Mouse (Mus musculus): Measurements from ENCODE around the gene Gm20388. TPM values are rescaled to one million over a fixed set of nuclear protein-coding genes. Genes with fewer than 3 reads are reported as not detected.

The Gm20388 gene
- polyA plus RNA-seq, 1 experiment from 2014 or later, result 1.4 TPM

GRCm38 (mm10) chr8:121652774-121653323 lies 1742.2 kb downstream of the Gm20388 start, which contains the start of gene Zcchc14:
Gene Zcchc14, minus strand, starts transcription at chr8:121652901.
- WGBS (ENCODE audit: insufficient replicate concordance), result 1% methylated on average over 49 of the region's 67 CpGs
- no peaks in the 10 kb centered on the region for H3K36me3 ChIP-seq (ENCODE audit: control insufficient read depth, insufficient read depth)
- peaks cover 2% of the 10 kb centered on the region; the same call in 1 of the 2 replicates for H3K4me1 ChIP-seq (ENCODE audit: control insufficient read depth, low read depth, low read length)
- H3K4me3 ChIP-seq (ENCODE audit: low read depth, low read length), result peak within 1 kb of the TSS; percentile 59
- peak; percentile 95 for ATAC-seq (ENCODE audit: low read depth)
- H3K9ac ChIP-seq (ENCODE audit: low read depth, low read length), result peak within 1 kb of the TSS; percentile 45
- peak within 1 kb of the TSS; percentile 60 for H3K4me2 ChIP-seq (ENCODE audit: low read depth, low read length)
- no peaks in the 10 kb centered on the region for H3K9me3 ChIP-seq (replicated peaks; ENCODE audit: control insufficient read depth, low read length)
- H3K27ac ChIP-seq (ENCODE audit: low read length), result no peak within 1 kb of the TSS
- peaks cover 55% of the 10 kb centered on the region for H3K27me3 ChIP-seq (ENCODE audit: control insufficient read depth, insufficient read depth, low read depth, low read length)

DNA sequence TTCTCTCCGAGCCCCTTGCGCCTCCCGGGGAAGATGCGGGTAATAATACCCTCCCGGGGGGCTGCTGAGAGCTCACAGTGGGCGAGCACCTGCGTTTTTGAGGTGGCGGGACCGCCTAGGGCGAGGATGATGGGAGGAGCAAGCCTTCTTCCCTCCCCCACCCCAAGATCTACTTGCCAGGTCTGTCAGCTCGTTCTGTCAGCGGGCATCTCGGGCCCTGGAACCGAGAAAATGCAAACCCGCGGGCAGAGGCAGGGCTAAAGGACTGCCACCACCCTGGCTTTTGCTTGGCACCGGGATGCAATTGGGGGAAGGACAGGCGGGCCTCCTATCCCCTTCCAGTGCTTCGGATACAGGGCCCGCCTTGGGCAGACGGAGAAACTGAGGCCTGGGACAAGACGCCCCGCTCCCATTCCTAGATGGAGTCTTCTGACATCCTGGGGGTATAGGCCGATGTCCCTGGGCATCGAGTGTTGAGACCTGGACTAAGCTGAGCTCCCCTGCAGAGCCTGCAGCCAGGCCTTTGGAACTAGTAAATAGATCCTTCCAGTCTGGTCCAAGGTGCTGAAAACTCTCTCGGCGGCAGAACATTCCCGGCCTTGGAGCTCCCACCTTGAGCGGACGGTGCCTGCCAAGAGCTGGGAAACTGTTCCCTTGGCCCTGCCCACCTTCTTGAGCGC lies 1742.8 kb downstream of the Gm20388 start:
- Histone ChIP-seq H3K27me3 (ENCODE audit: control insufficient read depth, insufficient read depth, low read depth, low read length) (peaks cover 55% of the 10 kb centered on the region), H3K9ac (ENCODE audit: low read depth, low read length) (0 out of 2 replicates have a peak overlapping the region, but pooled peaks have one; percentile 8), H3K4me1 (ENCODE audit: control insufficient read depth, low read depth, low read length) (peaks cover 2% of the 10 kb centered on the region; the same call in 1 of the 2 replicates), H3K36me3 (ENCODE audit: control insufficient read depth, insufficient read depth) (no peaks in the 10 kb centered on the region), H3K4me3 (ENCODE audit: low read depth, low read length) (peak overlapping the region; percentile 49), H3K27ac (ENCODE audit: low read length) (no peak overlapping the region), H3K9me3 (replicated peaks; ENCODE audit: control insufficient read depth, low read length) (no peaks in the 10 kb centered on the region), H3K4me2 (ENCODE audit: low read depth, low read length) (peak overlapping the region; percentile 55)
- no peak for ATAC-seq (ENCODE audit: low read depth)
- 9% methylated on average over 31 of the region's 31 CpGs for WGBS (ENCODE audit: insufficient replicate concordance)

DNA sequence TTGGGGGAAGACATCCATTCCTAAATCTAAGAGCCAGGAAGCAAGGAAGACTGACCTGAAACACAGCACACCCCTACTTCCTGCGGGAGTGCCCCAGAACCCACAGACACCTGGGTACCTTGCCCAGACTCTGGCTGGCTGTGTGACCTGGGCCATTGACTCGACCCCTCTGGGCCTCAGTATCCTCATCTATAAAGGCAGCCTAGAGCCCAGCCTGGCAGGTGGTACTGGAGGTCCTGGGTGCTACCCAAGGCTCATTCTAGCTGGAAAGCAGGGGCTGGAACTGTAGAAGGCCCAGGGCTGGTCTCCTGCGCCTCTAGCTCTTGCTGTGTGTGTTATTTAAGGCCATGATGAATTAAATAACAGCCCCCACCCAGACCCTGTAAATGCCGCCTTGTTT lies 1743.5 kb downstream of the Gm20388 start:
- ATAC-seq (ENCODE audit: low read depth), result no peak
- H3K27ac ChIP-seq (ENCODE audit: low read length), result no peak overlapping the region
- H3K4me1 ChIP-seq (ENCODE audit: control insufficient read depth, low read depth, low read length), result peaks cover 2% of the 10 kb centered on the region; the same call in 1 of the 2 replicates
- H3K27me3 ChIP-seq (ENCODE audit: control insufficient read depth, insufficient read depth, low read depth, low read length), result peaks cover 55% of the 10 kb centered on the region
- 66% methylated on average over 4 of the region's 4 CpGs for WGBS (ENCODE audit: insufficient replicate concordance)
- no peak overlapping the region for H3K9ac ChIP-seq (ENCODE audit: low read depth, low read length)
- no peak overlapping the region for H3K4me3 ChIP-seq (ENCODE audit: low read depth, low read length)
- no peaks in the 10 kb centered on the region for H3K9me3 ChIP-seq (replicated peaks; ENCODE audit: control insufficient read depth, low read length)
- H3K4me2 ChIP-seq (ENCODE audit: low read depth, low read length), result no peak overlapping the region
- no peaks in the 10 kb centered on the region for H3K36me3 ChIP-seq (ENCODE audit: control insufficient read depth, insufficient read depth)

- H3K4me3 ChIP-seq (ENCODE audit: low read depth, low read length), result no peak overlapping the region
- H3K4me2 ChIP-seq (ENCODE audit: low read depth, low read length), result no peak overlapping the region
- H3K36me3 ChIP-seq (ENCODE audit: control insufficient read depth, insufficient read depth), result no peaks in the 10 kb centered on the region
- no peak for ATAC-seq (ENCODE audit: low read depth)
- no peak overlapping the region for H3K27ac ChIP-seq (ENCODE audit: low read length)
- H3K9ac ChIP-seq (ENCODE audit: low read depth, low read length), result no peak overlapping the region
- no peaks in the 10 kb centered on the region for H3K9me3 ChIP-seq (replicated peaks; ENCODE audit: control insufficient read depth, low read length)
- H3K27me3 ChIP-seq (ENCODE audit: control insufficient read depth, insufficient read depth, low read depth, low read length), result peaks cover 52% of the 10 kb centered on the region
- peaks cover 2% of the 10 kb centered on the region; the same call in 1 of the 2 replicates for H3K4me1 ChIP-seq (ENCODE audit: control insufficient read depth, low read depth, low read length)
- 62% methylated on average over 14 of the region's 14 CpGs for WGBS (ENCODE audit: insufficient replicate concordance)
These were observed 1744.4 kb downstream of the Gm20388 start for GRCm38 (mm10) chr8:121654966-121655494.

DNA sequence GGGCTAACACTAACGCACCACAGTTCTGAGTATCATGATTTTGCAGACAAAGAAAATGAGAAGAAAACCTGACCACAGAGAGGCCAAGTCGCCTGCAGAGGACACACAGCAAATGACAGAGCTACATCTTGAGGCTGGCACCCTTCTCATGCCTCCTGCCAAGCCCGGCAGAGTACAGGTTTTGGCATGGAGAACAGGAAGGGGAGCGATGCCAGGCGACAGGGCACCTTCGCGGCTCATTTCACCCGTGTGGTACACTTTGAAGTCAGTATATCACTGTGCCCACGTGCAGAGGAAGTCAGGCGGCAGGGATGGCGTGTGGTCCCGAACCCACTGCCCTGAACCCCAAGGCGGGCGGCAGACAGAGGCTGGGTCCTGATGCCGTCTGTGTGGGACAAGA lies 1750.0 kb downstream of the Gm20388 start:
- no peak overlapping the region for H3K4me2 ChIP-seq (ENCODE audit: low read depth, low read length)
- H3K4me3 ChIP-seq (ENCODE audit: low read depth, low read length), result no peak overlapping the region
- no peak overlapping the region for H3K27ac ChIP-seq (ENCODE audit: low read length)
- 60% methylated on average over 15 of the region's 15 CpGs for WGBS (ENCODE audit: insufficient replicate concordance)
- no peaks in the 10 kb centered on the region for H3K4me1 ChIP-seq (ENCODE audit: control insufficient read depth, low read depth, low read length)
- H3K36me3 ChIP-seq (ENCODE audit: control insufficient read depth, insufficient read depth), result no peaks in the 10 kb centered on the region
- H3K9ac ChIP-seq (ENCODE audit: low read depth, low read length), result no peak overlapping the region
- ATAC-seq (ENCODE audit: low read depth), result no peak
- peaks cover under 1% of the 10 kb centered on the region; the same call in 1 of the 2 replicates for H3K27me3 ChIP-seq (ENCODE audit: control insufficient read depth, insufficient read depth, low read depth, low read length)
- H3K9me3 ChIP-seq (replicated peaks; ENCODE audit: control insufficient read depth, low read length), result no peaks in the 10 kb centered on the region

DNA sequence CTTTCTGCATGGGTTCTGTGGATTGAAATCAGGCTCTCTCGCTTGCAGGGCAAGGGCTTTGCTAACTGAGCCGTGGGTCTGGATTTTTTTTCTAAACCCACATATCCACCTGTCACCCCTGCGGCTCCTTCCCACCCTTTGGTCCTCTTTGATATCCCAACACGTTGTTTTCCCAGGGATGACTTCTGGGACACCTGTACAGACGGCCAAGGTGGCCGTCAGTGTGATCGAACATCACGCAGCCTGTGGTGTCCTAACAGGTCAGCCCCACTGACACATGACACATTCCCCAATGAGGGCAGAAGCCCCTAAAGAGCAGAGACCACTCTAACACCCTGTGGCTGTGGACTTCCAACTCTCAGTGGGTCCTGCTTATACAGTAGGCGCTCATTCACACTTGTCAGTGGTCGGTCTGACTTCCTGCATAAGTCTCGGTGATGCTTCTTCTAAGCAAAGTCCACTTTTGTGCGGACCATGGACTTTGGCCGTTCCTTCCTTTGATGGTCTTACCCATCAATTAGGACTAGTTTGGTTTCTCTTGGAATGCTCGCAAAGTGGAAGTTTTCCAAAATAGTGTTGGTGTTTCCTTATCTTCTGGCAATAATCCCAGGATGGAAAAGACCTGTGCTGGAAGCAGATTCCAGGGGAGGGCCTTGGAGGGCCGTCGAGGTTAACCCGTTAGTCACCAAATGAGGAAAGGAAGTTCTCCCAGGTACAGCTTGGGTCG lies 1751.2 kb downstream of the Gm20388 start:
- Histone ChIP-seq H3K27me3 (ENCODE audit: control insufficient read depth, insufficient read depth, low read depth, low read length) (no peaks in the 10 kb centered on the region; the same call in 1 of the 2 replicates), H3K4me1 (ENCODE audit: control insufficient read depth, low read depth, low read length) (no peaks in the 10 kb centered on the region)
- 51% methylated on average over 18 of the region's 18 CpGs for WGBS (ENCODE audit: insufficient replicate concordance)

GRCm38 (mm10) chr8:121663101-121663500 lies 1752.5 kb downstream of the Gm20388 start:
- Histone ChIP-seq H3K4me1 (ENCODE audit: control insufficient read depth, low read depth, low read length) (no peaks in the 10 kb centered on the region), H3K36me3 (ENCODE audit: control insufficient read depth, insufficient read depth) (no peaks in the 10 kb centered on the region), H3K4me2 (ENCODE audit: low read depth, low read length) (no peak overlapping the region), H3K4me3 (ENCODE audit: low read depth, low read length) (no peak overlapping the region), H3K27me3 (ENCODE audit: control insufficient read depth, insufficient read depth, low read depth, low read length) (no peaks in the 10 kb centered on the region; the same call in 1 of the 2 replicates), H3K9me3 (replicated peaks; ENCODE audit: control insufficient read depth, low read length) (no peaks in the 10 kb centered on the region), H3K9ac (ENCODE audit: low read depth, low read length) (no peak overlapping the region), H3K27ac (ENCODE audit: low read length) (no peak overlapping the region)
- WGBS (ENCODE audit: insufficient replicate concordance), result 74% methylated on average over 12 of the region's 12 CpGs
- ATAC-seq (ENCODE audit: low read depth), result no peak

More for the DNA sequence above, 1751.2 kb downstream of the Gm20388 start:
- Histone ChIP-seq H3K4me2 (ENCODE audit: low read depth, low read length) (no peak overlapping the region), H3K9ac (ENCODE audit: low read depth, low read length) (no peak overlapping the region), H3K36me3 (ENCODE audit: control insufficient read depth, insufficient read depth) (no peaks in the 10 kb centered on the region), H3K9me3 (replicated peaks; ENCODE audit: control insufficient read depth, low read length) (no peaks in the 10 kb centered on the region), H3K4me3 (ENCODE audit: low read depth, low read length) (no peak overlapping the region), H3K27ac (ENCODE audit: low read length) (no peak overlapping the region)
- no peak for ATAC-seq (ENCODE audit: low read depth)

- no peak overlapping the region for H3K27ac ChIP-seq (ENCODE audit: low read length)
- H3K27me3 ChIP-seq (ENCODE audit: control insufficient read depth, insufficient read depth, low read depth, low read length), result no peaks in the 10 kb centered on the region; the same call in 1 of the 2 replicates
- H3K4me1 ChIP-seq (ENCODE audit: control insufficient read depth, low read depth, low read length), result no peaks in the 10 kb centered on the region
- no peaks in the 10 kb centered on the region for H3K9me3 ChIP-seq (replicated peaks; ENCODE audit: control insufficient read depth, low read length)
- 4% methylated on average over 16 of the region's 16 CpGs for WGBS (ENCODE audit: insufficient replicate concordance)
- H3K9ac ChIP-seq (ENCODE audit: low read depth, low read length), result no peak overlapping the region
- H3K4me3 ChIP-seq (ENCODE audit: low read depth, low read length), result no peak overlapping the region
- no peaks in the 10 kb centered on the region for H3K36me3 ChIP-seq (ENCODE audit: control insufficient read depth, insufficient read depth)
- H3K4me2 ChIP-seq (ENCODE audit: low read depth, low read length), result peak overlapping the region; percentile 47
- peak; percentile 27; the same call in 1 of the 2 replicates for ATAC-seq (ENCODE audit: low read depth)
These were observed 1754.7 kb downstream of the Gm20388 start for GRCm38 (mm10) chr8:121665329-121665728.

All from liver, embryonic 16.5 days (tissue).